Mouse (Mus musculus) layer of hippocampus, adult 9-10 months (tissue): ENCODE measurements around the gene Col4a3.

Experiments used
- DNase-seq: peaks from one replicate; pipeline ENCODE4 v3.0.0; 2022; ENCODE audit warnings: low spot score

Col4a3 gene

DNA sequence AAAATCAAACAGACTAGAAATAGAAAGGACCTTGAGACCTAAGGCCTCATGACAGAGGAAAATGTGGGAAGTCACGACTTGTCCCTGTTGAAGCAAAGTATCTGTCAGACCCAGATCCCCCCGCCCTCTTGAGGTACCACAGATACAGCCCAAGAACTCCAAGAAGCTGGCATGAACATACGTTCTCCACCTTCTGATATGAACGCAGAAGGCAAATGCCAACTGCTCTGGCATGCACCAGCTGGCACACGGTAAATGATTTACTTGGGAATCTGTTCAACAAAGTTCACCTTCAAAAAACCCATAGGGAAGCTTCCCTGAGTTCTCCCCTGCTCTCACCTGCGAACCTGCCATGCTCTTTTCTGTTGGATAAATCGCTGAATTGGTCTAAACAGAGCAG lies 19.1 kb downstream of the Col4a3 start:
- no peak for DNase-seq

DNA sequence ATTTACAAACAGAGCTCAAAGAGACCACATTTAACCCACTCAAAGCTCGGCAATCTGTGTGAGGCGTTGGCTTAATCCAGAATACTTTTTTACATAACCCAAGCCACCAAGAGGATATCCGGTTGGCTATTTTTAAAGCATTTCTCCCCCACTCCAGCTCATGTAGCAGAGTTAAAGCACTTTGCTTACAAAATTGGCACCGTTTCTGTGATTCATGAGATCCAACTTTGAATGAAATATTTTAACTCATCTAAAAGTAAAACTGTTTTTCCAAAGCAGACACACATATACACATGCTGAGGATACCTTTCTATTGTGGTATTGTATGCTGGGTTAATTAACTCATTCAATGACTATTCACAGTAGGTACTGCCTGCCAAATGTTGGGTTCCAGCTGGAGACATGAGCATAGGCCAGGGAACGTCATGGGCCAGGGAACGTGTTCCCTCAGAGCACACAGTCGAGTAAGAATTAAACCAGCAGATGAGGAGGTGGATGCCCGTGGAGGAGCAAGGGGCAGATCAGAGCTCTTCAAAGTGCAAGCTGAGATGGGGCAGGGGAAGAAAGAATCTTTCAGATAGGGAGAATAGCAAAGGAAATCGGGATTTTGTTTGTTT lies 22.0 kb downstream of the Col4a3 start:
- DNase-seq: no peak

DNA sequence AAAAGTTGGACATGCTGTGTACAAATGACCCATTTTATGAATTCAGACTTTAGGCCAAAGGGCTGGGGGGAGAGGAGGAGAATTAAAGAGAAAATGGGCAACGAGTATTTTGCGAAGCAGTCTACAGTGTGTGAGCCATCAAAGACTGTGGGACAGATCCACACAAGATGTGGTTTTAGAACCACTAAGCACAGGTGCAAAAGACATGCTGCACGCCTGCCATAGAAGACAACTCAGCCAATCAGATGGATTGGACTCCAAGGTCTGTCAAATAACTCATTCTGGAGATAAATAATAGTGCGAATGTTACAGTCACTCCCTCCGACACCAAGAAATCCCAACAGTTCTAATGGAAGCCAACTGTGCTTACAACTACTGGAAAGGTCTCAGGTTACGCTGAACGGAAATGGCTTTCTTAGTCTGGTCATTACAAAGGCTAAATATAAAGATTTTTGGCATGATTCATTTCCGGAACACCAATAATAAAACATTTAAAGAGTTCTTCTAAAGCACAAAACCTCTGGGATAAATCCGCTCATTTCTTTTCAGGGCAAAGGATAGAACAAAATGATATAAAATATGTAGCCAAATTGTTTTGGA lies 25.4 kb downstream of the Col4a3 start:
- DNase-seq: no peak

DNA sequence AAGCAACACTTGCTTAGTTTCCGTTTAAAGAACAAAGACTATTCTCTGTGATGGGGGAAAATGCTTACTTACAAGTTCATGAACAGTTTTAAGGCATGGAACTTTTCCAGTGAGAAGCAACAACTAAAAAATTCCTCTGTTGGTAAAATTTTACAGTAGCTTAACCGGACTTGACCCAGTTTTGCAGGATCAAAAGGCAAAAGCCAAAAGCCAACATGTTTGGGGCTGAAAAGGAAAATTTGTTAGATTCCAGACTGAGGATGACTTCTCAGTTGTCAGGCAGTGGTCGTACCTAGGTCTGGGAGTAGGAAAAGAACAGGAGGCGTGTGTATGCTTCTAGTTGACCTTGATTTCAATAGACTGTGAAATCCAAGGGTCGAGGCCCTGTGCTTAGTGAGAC lies 31.3 kb downstream of the Col4a3 start:
- no peak for DNase-seq

DNA sequence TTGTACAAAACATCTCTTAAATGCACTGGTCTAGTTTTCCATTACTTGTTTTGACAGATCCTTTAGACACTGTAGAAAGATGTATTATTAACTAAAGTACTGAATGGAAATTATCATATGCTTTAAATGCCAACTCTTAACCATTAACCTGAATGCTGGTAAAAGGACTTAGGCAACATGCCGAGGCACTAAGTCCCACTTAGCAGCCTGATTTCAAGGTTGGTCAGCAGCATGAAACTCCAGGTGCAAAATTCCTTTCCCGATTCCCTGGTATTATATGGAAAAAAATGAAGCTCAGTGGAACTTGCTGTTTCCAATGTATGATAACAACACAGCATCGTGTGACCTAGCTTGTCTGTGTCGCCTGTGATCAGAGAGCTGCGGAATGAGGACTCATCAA lies 31.9 kb downstream of the Col4a3 start:
- no peak for DNase-seq

DNA sequence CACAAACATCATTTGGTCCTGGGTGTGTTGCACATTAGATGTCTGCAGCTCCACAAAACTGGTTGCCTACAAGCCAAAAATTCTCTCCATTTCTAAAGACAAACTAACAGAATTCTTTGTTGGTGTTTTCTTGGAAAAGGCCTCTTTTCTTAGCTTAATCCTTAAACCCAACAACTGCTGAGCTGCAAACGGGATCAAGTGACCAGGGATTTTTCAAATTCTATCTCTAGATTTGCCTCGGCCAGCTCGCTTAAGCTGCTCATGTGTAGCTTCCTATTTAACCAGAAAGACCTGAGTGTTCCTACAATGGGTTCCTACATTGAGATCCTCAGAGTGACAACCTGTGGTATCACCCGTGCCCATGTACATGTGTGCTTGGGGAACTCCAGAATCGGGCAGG lies 33.3 kb downstream of the Col4a3 start:
- no peak for DNase-seq

DNA sequence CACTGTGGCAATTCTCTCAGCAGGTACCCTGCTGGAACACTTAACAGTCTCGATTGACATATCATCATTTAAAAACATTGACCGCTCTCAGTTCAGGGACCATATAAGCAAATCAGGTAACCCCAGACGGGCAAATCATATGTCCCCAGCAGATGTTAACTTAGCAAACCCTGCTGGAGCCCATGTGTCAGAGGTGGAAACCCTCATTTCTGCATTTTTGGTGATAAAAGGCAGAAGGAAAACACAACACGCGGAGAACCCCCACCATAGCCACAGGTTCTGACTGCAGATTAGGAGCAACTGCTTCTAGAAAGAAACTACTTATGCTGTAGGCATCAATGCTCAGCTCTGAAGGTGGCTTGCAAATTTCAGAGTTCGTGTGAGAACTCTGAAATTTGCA lies 38.2 kb downstream of the Col4a3 start:
- DNase-seq: no peak

DNA sequence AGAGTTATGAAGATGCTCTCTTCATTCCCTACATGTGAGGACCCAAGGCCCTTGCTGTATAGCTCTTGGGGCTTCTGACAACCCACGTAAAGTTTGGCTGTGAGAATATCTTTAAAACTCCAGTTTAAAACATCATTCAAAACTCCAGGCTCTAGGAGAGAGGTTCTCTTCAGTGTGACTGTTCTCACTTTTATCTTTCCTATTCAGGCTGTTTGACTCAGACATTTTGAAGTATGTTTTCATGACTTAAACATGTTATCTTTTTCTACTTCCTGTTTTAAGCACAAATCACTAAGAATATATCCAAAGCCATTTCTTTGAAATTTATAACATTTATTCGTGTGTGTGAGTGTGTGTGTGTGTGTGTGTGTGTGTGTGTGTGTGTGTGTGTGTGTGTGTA lies 38.8 kb downstream of the Col4a3 start:
- no peak for DNase-seq

DNA sequence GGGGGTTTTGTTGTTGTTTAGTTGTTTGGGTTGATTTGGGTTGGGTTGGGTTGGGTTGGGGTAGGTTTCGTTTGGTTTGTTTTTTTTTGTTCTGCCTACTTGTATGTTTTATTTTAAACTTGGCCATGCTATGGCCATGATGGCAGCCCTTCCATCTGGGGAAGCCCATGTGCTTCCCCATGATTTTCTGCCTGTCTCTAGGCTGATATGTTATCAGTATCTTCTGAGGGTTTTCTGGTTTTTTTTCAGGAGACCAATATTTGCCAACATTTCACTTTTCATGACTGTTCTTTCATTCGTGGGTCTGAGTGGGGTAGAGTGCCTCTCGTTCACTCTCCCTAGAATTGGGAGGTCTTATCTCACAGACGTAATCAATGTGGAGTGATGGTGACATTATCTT lies 40.9 kb downstream of the Col4a3 start:
- no peak for DNase-seq

DNA sequence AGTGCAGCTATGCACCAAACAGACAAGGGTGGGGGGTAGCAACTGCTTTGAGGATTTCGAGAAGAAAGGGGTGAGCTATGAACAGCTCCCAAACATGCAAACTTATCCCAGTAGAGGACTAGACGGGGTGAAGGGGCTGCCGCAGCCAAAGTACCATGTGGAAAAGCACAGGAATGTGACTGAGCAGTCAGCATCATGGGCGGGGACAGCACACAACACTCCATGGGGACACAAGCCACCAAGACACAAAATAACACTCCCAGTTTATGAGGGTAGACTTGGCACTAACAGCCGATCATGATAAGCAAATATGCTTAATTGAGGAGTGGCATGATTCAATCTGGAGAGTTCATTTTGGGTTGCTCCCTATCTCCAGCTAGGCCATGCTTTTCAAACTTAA lies 42.8 kb downstream of the Col4a3 start:
- DNase-seq: no peak

DNA sequence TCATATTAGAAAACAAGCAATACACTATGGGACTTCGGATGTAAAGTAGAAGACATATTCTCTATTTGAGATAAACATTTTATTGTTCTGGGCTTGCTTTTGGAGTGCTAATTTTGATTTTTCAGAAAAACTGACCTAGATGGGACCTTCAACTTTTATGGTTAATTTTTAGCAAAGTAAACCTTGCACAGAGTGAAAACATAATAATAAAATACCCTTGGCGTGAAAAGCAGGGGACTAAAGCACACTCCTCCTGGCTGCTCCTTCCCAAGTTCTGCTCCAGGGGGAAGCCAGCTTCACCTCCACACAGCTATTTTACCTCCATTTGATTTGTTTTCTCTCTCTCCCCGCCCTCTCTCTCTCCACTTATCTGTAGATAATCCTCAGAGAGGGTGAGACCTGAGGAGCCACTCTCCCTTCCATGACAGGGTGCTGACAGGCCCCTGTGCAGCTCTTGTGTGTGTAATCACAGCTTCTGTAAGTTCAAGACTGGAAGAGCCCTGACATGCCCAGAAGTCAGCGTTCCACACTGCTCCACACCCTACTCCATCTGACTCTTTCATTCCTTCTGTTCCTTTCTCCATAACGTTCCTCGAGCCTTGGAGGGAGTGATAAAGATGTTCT lies 44.6 kb downstream of the Col4a3 start:
- DNase-seq: no peak

DNA sequence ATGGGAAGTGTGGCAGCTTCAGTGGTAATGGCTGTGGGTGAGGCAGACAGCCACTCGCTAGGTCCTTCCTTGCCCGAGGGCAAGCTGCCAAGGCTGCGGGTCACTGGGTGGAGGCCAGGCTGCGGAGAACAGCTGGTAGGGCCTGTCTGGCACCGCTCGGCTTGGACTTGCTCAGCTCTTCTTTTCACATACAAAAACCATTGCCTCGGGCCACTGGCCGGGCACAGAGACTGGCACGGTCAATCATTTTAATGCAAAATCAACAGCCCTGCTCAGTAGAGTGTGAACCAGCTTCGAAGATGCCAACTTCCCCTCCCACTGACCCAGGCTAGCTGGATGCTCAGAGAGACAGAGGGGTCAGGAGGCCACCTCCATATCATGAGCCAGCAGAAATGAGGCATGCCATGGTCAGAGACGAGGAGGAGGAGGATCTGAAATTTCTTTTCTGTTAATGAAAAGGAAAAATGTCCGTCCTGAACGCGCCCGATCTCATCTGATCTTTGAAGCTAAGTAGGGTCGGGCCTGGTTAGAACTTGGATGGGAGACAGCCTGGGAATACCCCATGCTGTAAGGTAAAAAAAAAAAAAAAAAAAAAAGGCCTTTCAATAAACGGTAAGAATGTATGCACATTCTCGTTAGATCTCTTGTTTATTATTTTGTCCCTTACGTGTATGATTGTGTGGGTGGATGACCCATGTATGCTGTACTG lies 48.0 kb downstream of the Col4a3 start:
- peak; percentile 3 for DNase-seq

DNA sequence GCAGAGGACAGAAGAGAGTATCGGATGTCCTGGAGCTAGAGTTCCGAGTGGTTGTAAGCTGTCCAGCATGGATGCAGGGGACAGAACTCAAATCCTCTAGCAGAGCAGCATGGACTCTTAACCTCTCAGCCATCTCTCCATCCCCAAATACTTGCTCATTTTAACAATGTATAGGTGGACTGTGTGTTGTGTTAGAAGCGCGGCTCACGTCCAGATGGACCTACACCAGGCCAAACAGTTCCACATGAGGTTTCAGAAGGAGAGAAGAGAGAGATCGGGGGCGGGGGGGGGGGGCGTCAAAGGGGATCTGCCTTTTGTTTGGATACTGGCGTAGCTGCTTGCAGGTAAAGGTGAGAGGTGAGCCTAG lies 48.5 kb downstream of the Col4a3 start:
- no peak for DNase-seq

DNA sequence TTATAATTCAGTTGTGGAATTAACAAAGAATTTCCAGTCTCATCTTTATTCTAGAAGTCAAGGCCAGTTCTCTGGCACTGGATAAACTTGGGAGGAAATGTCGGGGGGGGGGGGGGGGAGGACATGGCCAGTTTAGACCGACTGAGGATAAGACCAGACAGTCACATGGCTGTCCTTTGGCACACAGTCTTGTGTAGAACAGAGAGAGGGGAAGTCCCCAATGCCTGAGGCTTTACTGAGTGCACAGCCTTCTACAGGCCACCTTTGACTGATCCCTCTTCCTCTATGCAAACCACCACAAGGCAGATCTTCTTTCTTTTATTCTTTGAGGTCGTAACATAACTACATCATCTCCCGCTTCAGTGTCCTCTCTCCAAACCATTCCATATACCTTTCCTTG lies 49.6 kb downstream of the Col4a3 start:
- DNase-seq: no peak

DNA sequence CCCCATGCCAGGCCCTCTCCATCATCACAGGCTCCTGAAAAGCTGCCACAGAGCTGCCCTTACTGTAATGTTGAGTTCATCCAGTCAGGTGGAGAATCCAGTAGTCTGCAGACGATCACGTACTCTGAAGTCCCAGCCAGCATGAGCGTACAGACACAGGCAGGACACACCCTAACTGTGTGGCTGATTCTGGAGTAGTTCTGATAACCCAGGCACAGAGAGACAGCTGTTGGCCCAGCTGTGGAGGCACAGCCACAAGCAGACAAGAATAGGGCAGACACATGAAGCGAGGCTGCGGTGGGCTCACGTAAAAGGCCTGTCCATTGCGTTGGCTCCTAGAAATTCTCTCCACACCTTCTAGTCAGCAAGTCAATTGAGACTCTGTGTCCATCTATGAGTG lies 50.7 kb downstream of the Col4a3 start:
- DNase-seq: no peak

DNA sequence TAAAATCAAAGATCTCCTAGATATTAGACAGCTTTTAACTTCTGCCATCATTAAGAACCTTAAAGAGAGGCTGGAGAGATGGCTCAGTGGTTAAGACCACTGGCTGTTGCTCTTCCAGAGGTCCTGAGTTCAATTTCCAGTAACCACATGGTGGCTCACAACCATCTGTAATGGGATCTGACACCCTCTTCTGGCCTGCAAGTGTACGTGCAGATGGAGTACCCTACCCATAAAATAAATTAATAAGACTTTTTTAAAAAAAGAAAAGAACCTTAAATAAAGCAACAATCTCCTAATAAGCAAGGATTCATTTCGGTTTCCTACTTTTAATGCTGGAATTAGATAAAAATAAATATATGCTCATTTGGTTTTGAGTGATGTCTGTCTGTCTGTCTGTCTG lies 51.7 kb downstream of the Col4a3 start:
- no peak for DNase-seq

DNA sequence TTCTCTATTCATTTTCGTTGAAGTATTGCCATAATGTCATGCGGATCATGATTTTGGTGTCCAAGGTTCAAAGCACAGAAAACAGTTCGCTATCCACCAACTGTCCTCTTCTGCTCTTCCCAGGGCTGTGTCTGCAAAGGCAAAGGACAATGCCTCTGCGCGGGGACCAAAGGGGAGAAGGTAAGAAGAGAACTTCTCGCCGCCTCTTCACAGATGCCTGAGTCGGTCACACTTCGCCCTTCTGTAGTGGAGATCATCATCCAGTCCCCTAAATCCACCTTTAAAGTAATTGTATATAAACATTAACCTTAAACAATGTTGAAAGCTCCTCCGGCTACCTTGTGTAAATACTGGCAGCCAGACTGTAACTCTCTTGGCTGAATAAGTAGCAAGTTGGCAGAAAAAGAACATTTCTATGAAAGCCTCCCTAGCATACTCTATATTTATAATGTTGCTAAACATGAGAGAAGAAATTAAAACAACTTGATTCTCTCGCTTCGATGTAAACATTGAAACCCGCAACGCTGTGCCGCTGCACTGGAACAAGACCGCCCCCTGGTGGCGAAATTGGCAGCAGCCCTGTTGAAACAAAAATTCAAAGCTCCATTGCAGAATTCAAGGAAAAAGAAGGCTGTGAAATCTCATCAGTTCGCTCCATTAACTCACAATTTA lies 54.7 kb downstream of the Col4a3 start:
- DNase-seq: peak; percentile 37

DNA sequence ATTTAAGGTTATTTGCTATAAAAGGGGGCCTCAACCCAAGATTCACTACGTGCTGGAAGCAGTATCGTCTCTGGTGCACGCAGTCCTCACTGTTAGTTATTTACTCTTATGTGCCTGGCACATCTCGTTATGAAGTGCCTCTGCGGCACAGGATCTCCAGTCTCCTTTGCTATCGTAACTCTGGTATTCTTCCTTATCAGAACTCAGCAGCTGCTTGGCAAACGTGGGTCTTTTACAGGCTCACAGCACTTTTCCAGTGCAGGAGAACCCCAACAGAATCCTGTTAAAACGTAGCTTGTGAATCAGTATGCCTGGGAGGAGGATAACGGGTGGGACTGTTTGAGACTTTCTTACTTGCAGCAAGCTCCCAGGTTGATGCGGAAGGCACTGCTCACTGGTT lies 61.3 kb downstream of the Col4a3 start:
- no peak for DNase-seq

DNA sequence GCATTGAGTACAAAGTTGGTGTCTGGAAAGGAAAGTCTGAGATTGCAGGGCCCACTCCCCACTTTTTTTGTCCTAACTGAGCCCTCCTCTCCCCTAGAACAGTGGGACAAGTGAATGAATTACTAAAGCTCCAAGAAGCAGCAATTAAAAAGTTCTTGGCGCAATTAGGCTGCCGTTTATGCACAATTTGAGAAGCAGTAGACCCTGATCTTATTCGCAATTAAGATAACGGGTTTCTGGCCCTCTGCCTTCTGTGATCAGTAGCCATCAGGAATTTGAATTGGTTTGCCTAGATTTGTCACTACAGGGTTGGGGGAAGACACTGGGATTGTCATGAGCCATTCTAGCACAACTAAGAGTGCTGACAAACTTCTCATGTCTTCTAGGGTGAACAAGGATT lies 64.1 kb downstream of the Col4a3 start:
- no peak for DNase-seq

DNA sequence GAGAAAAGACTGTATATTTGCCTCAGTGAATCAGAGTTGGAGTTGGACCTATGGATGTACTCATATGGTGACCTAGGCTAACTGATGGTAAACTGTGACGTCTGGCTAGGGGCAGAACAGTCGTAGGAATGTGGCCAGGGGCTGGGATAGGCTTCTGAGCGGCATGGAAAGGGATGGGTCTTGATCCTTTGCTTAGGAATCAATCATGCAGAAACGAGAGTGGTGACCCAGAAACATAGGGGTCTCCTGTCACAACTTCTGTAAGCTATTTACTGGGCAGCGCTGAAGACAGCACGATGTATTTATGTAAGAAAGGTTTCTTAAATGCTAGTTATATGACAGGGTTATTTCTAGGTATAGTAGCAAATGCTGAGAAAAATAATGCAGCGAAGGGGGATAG lies 67.3 kb downstream of the Col4a3 start:
- no peak for DNase-seq

DNA sequence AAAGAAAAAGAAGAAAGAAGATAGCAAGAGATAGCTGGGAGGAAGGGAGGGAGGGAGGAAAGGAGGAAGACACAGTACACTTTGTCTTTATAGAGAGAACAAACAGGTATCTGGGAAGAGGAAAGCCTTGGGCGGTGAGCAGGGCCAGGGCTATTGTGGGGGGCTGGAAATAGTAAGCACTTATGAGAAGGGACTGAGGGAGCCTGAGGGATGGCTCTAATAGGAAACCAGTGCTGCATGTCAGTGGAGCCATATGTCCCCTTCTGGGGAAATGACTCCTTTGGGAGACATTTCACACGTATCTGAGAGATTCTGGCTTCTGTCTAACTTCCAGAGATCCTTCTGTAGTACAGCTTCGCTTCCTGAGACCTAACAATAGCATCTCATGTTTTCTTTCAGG lies 69.7 kb downstream of the Col4a3 start:
- DNase-seq: no peak

DNA sequence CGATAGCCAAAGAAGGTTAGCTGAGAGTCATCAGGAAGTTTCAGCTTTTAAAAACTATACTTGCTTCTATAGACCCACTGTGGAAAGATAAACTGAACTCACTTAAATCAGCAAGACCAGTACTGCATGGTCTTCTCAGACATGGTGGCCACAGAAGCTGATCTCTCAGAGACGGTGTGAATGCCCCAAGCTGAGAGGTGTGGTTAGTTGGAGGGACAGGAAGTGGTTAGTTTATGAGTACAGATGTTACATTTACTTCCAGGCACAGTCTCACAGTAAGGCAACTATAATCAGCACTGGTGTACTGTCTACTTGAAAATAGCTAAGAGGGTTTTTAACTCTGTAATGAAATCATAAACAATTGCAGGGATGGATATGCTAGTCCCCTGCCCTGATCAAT lies 75.5 kb downstream of the Col4a3 start:
- no peak for DNase-seq

DNA sequence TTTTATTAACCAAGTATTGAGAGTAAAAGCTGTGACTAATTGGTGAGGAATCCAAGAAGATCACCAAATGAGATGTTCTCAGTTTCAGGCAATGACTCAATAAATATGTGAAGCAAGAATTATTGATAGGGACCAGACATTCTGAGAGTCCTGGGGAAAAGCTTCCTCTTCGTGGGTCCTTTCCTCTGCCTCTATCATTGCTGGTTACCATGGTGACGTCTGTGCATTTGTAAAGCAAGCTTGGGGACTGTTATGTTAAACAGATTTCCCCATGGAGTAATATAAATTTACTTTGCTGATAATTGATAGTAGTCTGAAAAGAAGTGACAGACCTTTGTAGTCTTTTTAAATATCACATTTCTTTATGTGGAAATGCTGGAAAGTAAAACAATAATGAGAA lies 76.8 kb downstream of the Col4a3 start:
- no peak for DNase-seq
